Mouse (Mus musculus) frontal cortex, postnatal 10 days (tissue): Measurements from ENCODE around the gene Oxsm.
A peak's percentile ranks its signal among the peaks of the same experiment; 100 is the strongest.

Experiments
- DNase-seq, 2 experiments: peaks; one replicate each; pipeline ENCODE4 v3.0.0; 2022; ENCODE audit warnings: low spot score in 2 of 2, mixed read lengths in 1 of 2

Gene Oxsm

GRCm38 (mm10) chr14:16249171-16249874 lies at the start of gene Oxsm, which contains the start of gene Ngly1:
Oxsm (minus strand) TSS chr14:16249808.
Ngly1 (plus strand) TSS chr14:16249280.
- peak; percentile 41 to 81 for DNase-seq

- no peak for DNase-seq
Observed at GRCm38 (mm10) chr14:16296816-16297468, 47.3 kb upstream of the Oxsm start.

GRCm38 (mm10) chr14:16293921-16294320 lies 44.3 kb upstream of the Oxsm start:
- DNase-seq: no peak

- DNase-seq: no peak
Observed at GRCm38 (mm10) chr14:16293015-16293414, 43.4 kb upstream of the Oxsm start.

- no peak for DNase-seq
Observed at GRCm38 (mm10) chr14:16292371-16292770, 42.8 kb upstream of the Oxsm start.

GRCm38 (mm10) chr14:16283966-16284365 lies 34.4 kb upstream of the Oxsm start:
- no peak for DNase-seq

GRCm38 (mm10) chr14:16279196-16279595 lies 29.6 kb upstream of the Oxsm start:
- DNase-seq: no peak

- DNase-seq: no peak
Observed at GRCm38 (mm10) chr14:16273677-16274076, 24.1 kb upstream of the Oxsm start.

- DNase-seq: no peak
Observed at GRCm38 (mm10) chr14:16269776-16270175, 20.2 kb upstream of the Oxsm start.

- DNase-seq: no peak
Observed at GRCm38 (mm10) chr14:16267028-16267427, 17.4 kb upstream of the Oxsm start.

GRCm38 (mm10) chr14:16261869-16262268 lies 12.3 kb upstream of the Oxsm start:
- DNase-seq: no peak

GRCm38 (mm10) chr14:16260541-16260940 lies 10.9 kb upstream of the Oxsm start:
- DNase-seq: peak in 1 of 2 experiments; percentile 16

GRCm38 (mm10) chr14:16256209-16256608 lies 6.6 kb upstream of the Oxsm start:
- DNase-seq: no peak

GRCm38 (mm10) chr14:16255745-16256144 lies 6.1 kb upstream of the Oxsm start:
- DNase-seq: no peak

- no peak for DNase-seq
Observed at GRCm38 (mm10) chr14:16250099-16250498, 491 bp upstream of the Oxsm start.

GRCm38 (mm10) chr14:16248603-16249157 lies 928 bp downstream of the Oxsm start:
- no peak for DNase-seq

GRCm38 (mm10) chr14:16248135-16248534 lies 1.5 kb downstream of the Oxsm start:
- DNase-seq: no peak

GRCm38 (mm10) chr14:16246340-16246912 lies 3.2 kb downstream of the Oxsm start:
- no peak for DNase-seq

GRCm38 (mm10) chr14:16245127-16245526 lies 4.5 kb downstream of the Oxsm start:
- DNase-seq: no peak

GRCm38 (mm10) chr14:16244370-16244769 lies 5.2 kb downstream of the Oxsm start:
- no peak for DNase-seq

GRCm38 (mm10) chr14:16243603-16244209 lies 5.9 kb downstream of the Oxsm start:
- DNase-seq: no peak

GRCm38 (mm10) chr14:16242947-16243602 lies 6.5 kb downstream of the Oxsm start:
- peak; percentile 78 to 88 for DNase-seq
